ENCODE assay signal across 18 mouse cellular contexts in the genomic region with DNA sequence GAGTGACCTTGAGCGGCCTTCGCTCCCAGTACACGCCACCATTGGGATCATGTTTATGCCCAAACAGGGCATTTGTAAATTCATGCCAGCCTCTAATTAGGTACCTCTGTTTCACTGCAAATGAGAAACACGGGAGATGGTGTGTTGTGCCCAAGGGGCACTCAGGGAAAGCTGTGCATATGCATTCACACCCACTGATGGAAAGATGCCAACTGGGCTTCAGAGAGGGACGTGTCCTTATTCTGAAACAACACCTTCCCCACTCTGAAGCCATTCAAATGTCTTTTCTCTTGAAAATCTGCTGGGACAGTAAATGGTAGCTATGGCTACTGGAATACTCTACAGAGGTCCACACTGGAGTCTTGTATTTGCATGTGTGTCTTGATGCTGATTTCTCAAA. TPM values are rescaled to one million over a fixed set of nuclear protein-coding genes. Genes with fewer than 3 reads are reported as not detected.
"Had no signal": no experiment of that assay in that cellular context is flagged by ENCODE, and none has a peak within 500 bp of the region (broad histone marks: within the 10 kb centered on the region; RNA-seq: fewer than 3 reads in every experiment).

No protein-coding gene starts in this region.

- H3K4me3 ChIP-seq: midbrain, embryonic 10.5 days; midbrain, embryonic 12.5 days; myocyte; neural tube, embryonic 13.5 days; stomach, embryonic 15.5 days had no signal

- H3K9ac ChIP-seq: liver, postnatal 0 days; lung, embryonic 14.5 days; midbrain, embryonic 12.5 days; neural tube, embryonic 13.5 days; stomach, embryonic 15.5 days had no signal

- H3K27ac ChIP-seq: midbrain, embryonic 10.5 days; midbrain, embryonic 12.5 days; neural tube, embryonic 13.5 days; stomach, embryonic 15.5 days; stomach, postnatal 0 days had no signal

- H3K4me2 ChIP-seq: lung, embryonic 14.5 days; midbrain, embryonic 12.5 days; neural tube, embryonic 13.5 days; stomach, embryonic 15.5 days had no signal

- DNase-seq: liver, postnatal 0 days; lung, embryonic 14.5 days; lung, postnatal 10 days; lung, postnatal 4 days; midbrain, embryonic 14.5 days; right cerebral cortex, postnatal 14 days; thymus, adult 2 months; thymus, postnatal 25 days; thymus, postnatal 4 days had no signal

- H3K9me3 ChIP-seq: midbrain, embryonic 10.5 days; midbrain, embryonic 12.5 days; neural tube, embryonic 13.5 days; stomach, embryonic 15.5 days had no signal

- ATAC-seq: liver, postnatal 0 days; midbrain, embryonic 16.5 days had no signal

- H3K27me3 ChIP-seq: midbrain, embryonic 12.5 days; neural tube, embryonic 13.5 days; stomach, embryonic 15.5 days had no signal

- H3K36me3 ChIP-seq: midbrain, embryonic 10.5 days; midbrain, embryonic 12.5 days; neural tube, embryonic 13.5 days; stomach, embryonic 15.5 days had no signal

RNA-seq across cellular contexts. Expression of gene Myog, which starts 28.5 kb away (rescaled TPM):
- polyA plus RNA-seq: liver, postnatal 0 days; lung, embryonic 14.5 days; midbrain, embryonic 14.5 days; spleen, adult 2 months; urinary bladder, adult 2 months had no signal
